Mouse (Mus musculus) CH12.LX (cell line): ENCODE results near the gene Gimap7. TPM values are rescaled to one million over a fixed set of nuclear protein-coding genes. Genes with fewer than 3 reads are reported as not detected.
A peak's percentile ranks its signal among the peaks of the same experiment; 100 is the strongest.

ENCODE experiments used
- DNase-seq: peaks from one replicate; pipeline ENCODE4 v3.0.0-alpha.2; 2013; ENCODE audit errors: extremely low read depth
- H3K27ac ChIP-seq: 2 replicates; pipeline ENCODE4 v1.5.1; 2012; ENCODE audit warnings: low read depth, mild to moderate bottlenecking, control low read depth, moderate library complexity; ENCODE audit not compliant: insufficient read depth
- H3K27me3 ChIP-seq: replicated peaks from 2 replicates; pipeline ENCODE3; 2012; ENCODE audit warnings: inconsistent platforms
- H3K36me3 ChIP-seq, 2 experiments: replicated peaks in 1 of 2; 2 replicates each; pipeline versions ENCODE3 to v1.6.1; 2012; ENCODE audit warnings: inconsistent platforms in 1 of 2, low read length in 1 of 2, mild to moderate bottlenecking in 1 of 2, mixed read lengths in 1 of 2, moderate library complexity in 1 of 2; ENCODE audit not compliant: control insufficient read depth in 1 of 2, insufficient read depth in 1 of 2
- H3K4me1 ChIP-seq, 2 experiments: 2 replicates each; pipeline ENCODE4 v1.6.1; 2012; ENCODE audit warnings: inconsistent platforms in 1 of 2, moderate library complexity in 1 of 2; ENCODE audit not compliant: insufficient read depth in 2 of 2, control insufficient read depth in 1 of 2
- H3K4me2 ChIP-seq: 2 replicates; pipeline ENCODE4 v1.6.1; 2012; ENCODE audit warnings: low read depth, mild to moderate bottlenecking, control low read depth; ENCODE audit not compliant: poor library complexity, insufficient read depth, severe bottlenecking
- H3K4me3 ChIP-seq, 3 experiments: fragments of 150-350 bp in 1 of 3; sonication (generic) in 1 of 3; replicated peaks in 1 of 3; 2 replicates each; pipeline versions ENCODE3 to v1.5.1; 2011 to 2012; ENCODE audit warnings: low read depth in 2 of 3, low read length in 2 of 3, mild to moderate bottlenecking in 2 of 3, moderate library complexity in 2 of 3, control low read depth in 1 of 3, improper control_type of control experiment in 1 of 3, inconsistent platforms in 1 of 3, mixed read lengths in 1 of 3; ENCODE audit not compliant: poor library complexity in 1 of 3
- H3K79me2 ChIP-seq: replicated peaks from 2 replicates; pipeline ENCODE4 v1.6.1; 2012; ENCODE audit warnings: mild to moderate bottlenecking, moderate library complexity; ENCODE audit not compliant: control insufficient read depth, poor library complexity, insufficient read depth, severe bottlenecking; ENCODE audit errors: extremely low read depth
- H3K9ac ChIP-seq: 2 replicates; pipeline ENCODE4 v1.6.1; 2012; ENCODE audit warnings: low read depth, mild to moderate bottlenecking, control low read depth, moderate library complexity; ENCODE audit not compliant: insufficient read depth
- H3K9me3 ChIP-seq: replicated peaks from 2 replicates; pipeline ENCODE3; 2012; ENCODE audit warnings: low read length, inconsistent platforms, mixed read lengths
- BHLHE40 ChIP-seq: IDR thresholded peaks from 2 replicates; pipeline ENCODE4 v1.6.1; 2011; ENCODE audit warnings: mild to moderate bottlenecking, low read depth, low read length, improper control_type of control experiment
- CHD1 ChIP-seq: IDR thresholded peaks from 2 replicates; pipeline ENCODE4 v1.6.1; 2012; ENCODE audit warnings: low read depth, low read length, improper control_type of control experiment, inconsistent platforms
- CHD2 ChIP-seq: IDR thresholded peaks from 2 replicates; pipeline ENCODE4 v1.6.1; 2011; ENCODE audit warnings: low read length, improper control_type of control experiment
- CTCF ChIP-seq, 2 experiments: IDR thresholded peaks in 1 of 2; conservative IDR thresholded peaks in 1 of 2; 2 replicates each; pipeline ENCODE4 v1.5.1; 2011 to 2012; ENCODE audit warnings: low read depth in 2 of 2, low read length in 2 of 2, improper control_type of control experiment in 1 of 2, inconsistent platforms in 1 of 2, mild to moderate bottlenecking in 1 of 2, moderate library complexity in 1 of 2
- ETS1 ChIP-seq: conservative IDR thresholded peaks from 2 replicates; pipeline ENCODE4 v1.6.1; 2012; ENCODE audit warnings: low read depth, mild to moderate bottlenecking, inconsistent platforms, low read length, improper control_type of control experiment, moderate library complexity
- GABPA ChIP-seq: IDR thresholded peaks from 2 replicates; pipeline ENCODE4 v1.6.1; 2012; ENCODE audit warnings: low read depth, low read length, improper control_type of control experiment, inconsistent platforms; ENCODE audit not compliant: insufficient replicate concordance
- KAT2A ChIP-seq: IDR thresholded peaks from 2 replicates; pipeline ENCODE4 v1.6.1; 2012; ENCODE audit warnings: low read length, improper control_type of control experiment, inconsistent platforms; ENCODE audit not compliant: insufficient replicate concordance
- MAFK ChIP-seq: IDR thresholded peaks from 2 replicates; pipeline ENCODE4 v1.6.1; 2011; ENCODE audit warnings: low read length, improper control_type of control experiment; ENCODE audit not compliant: insufficient replicate concordance
- MEF2A ChIP-seq: IDR thresholded peaks from 2 replicates; pipeline ENCODE4 v1.6.1; 2014; ENCODE audit warnings: low read depth, mild to moderate bottlenecking, inconsistent platforms, low read length, improper control_type of control experiment, borderline replicate concordance
- NRF1 ChIP-seq: IDR thresholded peaks from 2 replicates; pipeline ENCODE4 v1.6.1; 2014; ENCODE audit warnings: low read depth, mild to moderate bottlenecking, inconsistent platforms, low read length, improper control_type of control experiment, moderate library complexity
- PAX5 ChIP-seq: IDR thresholded peaks from 2 replicates; pipeline ENCODE4 v1.6.1; 2012; ENCODE audit warnings: low read length, inconsistent platforms, mixed read lengths
- POLR2AphosphoS2 ChIP-seq: IDR thresholded peaks from 2 replicates; pipeline ENCODE4 v1.6.1; 2011; ENCODE audit warnings: low read depth, low read length, improper control_type of control experiment
- RCOR1 ChIP-seq: conservative IDR thresholded peaks from 2 replicates; pipeline ENCODE4 v1.6.1; 2012; ENCODE audit warnings: low read depth, mild to moderate bottlenecking, inconsistent platforms, low read length, improper control_type of control experiment
- SIN3A ChIP-seq: IDR thresholded peaks from 2 replicates; pipeline ENCODE4 v1.6.1; 2012; ENCODE audit warnings: low read length, improper control_type of control experiment, inconsistent platforms
- TCF12 ChIP-seq: IDR thresholded peaks from 2 replicates; pipeline ENCODE4 v1.6.1; 2014; ENCODE audit warnings: low read depth, mild to moderate bottlenecking, inconsistent platforms, low read length, improper control_type of control experiment
- UBTF ChIP-seq: IDR thresholded peaks from 2 replicates; pipeline ENCODE4 v1.6.1; 2012; ENCODE audit warnings: low read depth, mild to moderate bottlenecking, inconsistent platforms, low read length, improper control_type of control experiment, moderate library complexity
- ZC3H11A ChIP-seq: IDR thresholded peaks from 2 replicates; pipeline ENCODE4 v1.6.1; 2012; ENCODE audit warnings: low read depth, mild to moderate bottlenecking, inconsistent platforms, low read length, improper control_type of control experiment
- ZKSCAN1 ChIP-seq: IDR thresholded peaks from 2 replicates; pipeline ENCODE4 v1.6.1; 2012; ENCODE audit warnings: low read depth, inconsistent platforms, low read length, improper control_type of control experiment, borderline replicate concordance
- ZMIZ1 ChIP-seq: IDR thresholded peaks from 2 replicates; pipeline ENCODE4 v1.6.1; 2012; ENCODE audit warnings: low read depth, mild to moderate bottlenecking, inconsistent platforms, low read length, improper control_type of control experiment
- dilution Hi-C: fragments of 300-500 bp; cut with MboI; formaldehyde crosslinking; loops from 2 replicates; pipeline ENCODE4 v1.14.3; 2020; ENCODE audit warnings: low sequenced_read_pairs; ENCODE audit not compliant: extremely low pct_unique_long_range_greater_than_20kb, extremely low pct_ligation_motif_present
- in situ Hi-C: fragments of 300-500 bp; cut with MboI; formaldehyde crosslinking; loops from 3 replicates; pipeline ENCODE4 v1.14.3; 2019; ENCODE audit warnings: low sequenced_read_pairs, low pct_ligation_motif_present, low pct_unique_long_range_greater_than_20kb, mixed read lengths
- polyA plus RNA-seq: library from polyadenylated mRNA; unstranded; fragments of >175 nt; gene quantifications from 2 replicates; pipeline ENCODE4 v1.2.1, GENCODE M21; 2012; ENCODE audit warnings: low read depth; ENCODE audit not compliant: insufficient read length
- total RNA-seq, 2 experiments: library from RNA; depleted of rRNA; stranded (reverse); fragments of 300-350 nt in 1 of 2; fragments of >200 nt in 1 of 2; gene quantifications; 2 replicates each; pipeline ENCODE4 v1.2.3; 2012 to 2014

Gimap7 gene
- total and polyA plus RNA-seq, 3 experiments, result 4.2 to 14.5 (median 7.0) TPM

GRCm38 (mm10) chr6:48737053-48737452, 18.6 kb downstream of the Gimap7 start:
- DNase-seq, result no peak
- Histone ChIP-seq H3K36me3 (peaks cover 7 to 18% of the 10 kb centered on the region in 2 experiments), H3K27ac (peak overlapping the region; percentile 40), H3K4me3 (no peak overlapping the region), H3K9ac (peak overlapping the region; percentile 72), H3K4me2 (peak overlapping the region; percentile 14; the same call in 1 of the 2 replicates), H3K27me3 (no peaks in the 10 kb centered on the region), H3K9me3 (peaks cover 2% of the 10 kb centered on the region), H3K4me1 (peaks cover 20 to 62% of the 10 kb centered on the region in 2 experiments), H3K79me2 (peaks cover 44% of the 10 kb centered on the region)
- TF ChIP-seq NRF1 (no peak), GABPA (no peak), SIN3A (no peak), MEF2A (no peak)
- in situ Hi-C loops, result loop anchor here (5.0 kb wide), 1 partner anchor 35 kb away; no protein-coding TSS in a partner anchor
- dilution Hi-C loops, result no loop called here

GRCm38 (mm10) chr6:48737688-48738087, 19.3 kb downstream of the Gimap7 start:
- Histone ChIP-seq H3K4me3 (peak overlapping the region in 2 of 3 experiments; percentile 17 to 66), H3K4me2 (peak overlapping the region; percentile 53), H3K79me2 (peaks cover 50% of the 10 kb centered on the region), H3K4me1 (peaks cover 17 to 61% of the 10 kb centered on the region in 2 experiments), H3K9ac (peak overlapping the region; percentile 72), H3K36me3 (peaks cover 14 to 25% of the 10 kb centered on the region in 2 experiments), H3K27ac (peak overlapping the region; percentile 40), H3K9me3 (peaks cover 7% of the 10 kb centered on the region), H3K27me3 (no peaks in the 10 kb centered on the region)
- no peak for TF ChIP-seq CTCF (conservative IDR thresholded peaks at IDR 0.05 in 1 of 2, IDR thresholded peaks at IDR 0.05 in 1 of 2; ENCODE audit: low read depth in 2 of 2, low read length in 2 of 2)
- TF ChIP-seq UBTF, result no peak
- TF ChIP-seq TCF12, result no peak
- no peak for TF ChIP-seq ZKSCAN1
- TF ChIP-seq PAX5, result no peak
- TF ChIP-seq MAFK, result no peak
- no peak for TF ChIP-seq BHLHE40
- no peak for TF ChIP-seq SIN3A
- TF ChIP-seq CHD2, result no peak
- no peak for TF ChIP-seq ZMIZ1
- TF ChIP-seq ETS1, result no peak
- TF ChIP-seq CHD1, result no peak
- TF ChIP-seq KAT2A, result no peak
- no peak for TF ChIP-seq ZC3H11A
- TF ChIP-seq POLR2AphosphoS2, result no peak
- no peak for TF ChIP-seq RCOR1
- dilution Hi-C loops, result no loop called here
- in situ Hi-C loops, result loop anchor here (5.0 kb wide), 1 partner anchor 35 kb away; no protein-coding TSS in a partner anchor
- DNase-seq, result no peak
